Mouse (Mus musculus): ENCODE measurements around the gene Card10. TPM values are rescaled to one million over a fixed set of nuclear protein-coding genes. Genes with fewer than 3 reads are reported as not detected.

Card10 gene
- polyA plus RNA-seq, 1 experiment, result 28.3 TPM

DNA sequence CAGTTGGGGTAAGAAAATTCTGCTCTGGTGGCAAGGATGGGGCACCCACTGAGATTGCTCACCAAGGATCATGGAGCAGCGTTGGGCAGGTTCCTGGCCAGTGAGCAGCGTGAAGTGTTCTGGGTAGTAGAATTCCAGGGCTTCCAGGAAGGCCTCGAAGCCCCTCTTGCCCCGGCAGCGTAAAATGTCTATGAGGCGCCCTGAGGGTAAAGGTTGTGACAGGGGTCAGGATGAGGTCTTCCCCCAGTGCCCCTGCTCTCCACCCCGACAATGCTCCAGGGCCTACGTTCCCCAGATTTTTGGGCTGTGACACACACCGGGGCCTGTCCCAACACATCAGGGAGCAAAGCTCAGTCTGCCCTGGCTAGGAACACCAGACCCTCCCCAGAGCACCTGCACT lies 1.3 kb downstream of the Card10 start:
- peaks cover 5% of the 10 kb centered on the region; the same call in 1 of the 2 replicates for H3K36me3 ChIP-seq (ENCODE audit: control insufficient read depth, insufficient read depth, low read length)
- no peak overlapping the region for H3K27ac ChIP-seq (ENCODE audit: insufficient read depth, low read depth, low read length)
- 54% methylated on average over 9 of the region's 9 CpGs for WGBS
- no peak for TF ChIP-seq POLR2A (IDR thresholded peaks at IDR 0.05; ENCODE audit: low read depth, low read length)
- peak overlapping the region; percentile 86 for H3K4me3 ChIP-seq (ENCODE audit: low read depth, low read length)
- peaks cover 24% of the 10 kb centered on the region for H3K4me1 ChIP-seq (ENCODE audit: control insufficient read depth, insufficient read depth, insufficient read length, low read length)
- H3K27me3 ChIP-seq (ENCODE audit: control insufficient read depth, insufficient read depth, low read length), result no peaks in the 10 kb centered on the region

DNA sequence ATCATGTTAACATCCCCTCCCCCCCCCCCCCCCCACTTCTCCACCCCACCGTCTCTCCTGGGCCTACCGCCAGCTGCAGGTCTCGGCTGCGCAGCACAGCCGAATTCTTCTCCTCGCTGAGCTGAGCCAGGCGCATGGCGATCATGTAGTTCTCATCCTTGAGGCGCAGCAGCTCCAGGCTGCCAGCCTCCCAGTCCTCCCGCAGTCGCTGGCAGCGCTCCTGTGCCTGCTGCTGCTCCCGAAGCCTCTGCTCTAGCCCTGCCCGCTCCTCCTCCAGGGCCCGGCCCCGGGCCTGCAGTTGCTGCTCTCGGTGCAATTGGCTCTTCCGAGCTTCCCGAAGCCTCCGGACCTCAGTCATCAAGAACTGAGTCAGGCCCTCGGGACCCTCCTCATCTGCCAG lies 3.8 kb downstream of the Card10 start:
- 80% methylated on average over 21 of the region's 21 CpGs for WGBS
- no peak overlapping the region for H3K27ac ChIP-seq (ENCODE audit: insufficient read depth, low read depth, low read length)
- peaks cover 7% of the 10 kb centered on the region; the same call in 1 of the 2 replicates for H3K36me3 ChIP-seq (ENCODE audit: control insufficient read depth, insufficient read depth, low read length)
- TF ChIP-seq POLR2A (IDR thresholded peaks at IDR 0.05; ENCODE audit: low read depth, low read length) (no peak), CTCF (IDR thresholded peaks at IDR 0.05; ENCODE audit: extremely low read depth, insufficient read length, insufficient replicate concordance, low read depth, low read length) (no peak)
- peaks cover 19% of the 10 kb centered on the region for H3K4me1 ChIP-seq (ENCODE audit: control insufficient read depth, insufficient read depth, insufficient read length, low read length)
- H3K4me3 ChIP-seq (ENCODE audit: low read depth, low read length), result no peak overlapping the region
- no peaks in the 10 kb centered on the region for H3K27me3 ChIP-seq (ENCODE audit: control insufficient read depth, insufficient read depth, low read length)

DNA sequence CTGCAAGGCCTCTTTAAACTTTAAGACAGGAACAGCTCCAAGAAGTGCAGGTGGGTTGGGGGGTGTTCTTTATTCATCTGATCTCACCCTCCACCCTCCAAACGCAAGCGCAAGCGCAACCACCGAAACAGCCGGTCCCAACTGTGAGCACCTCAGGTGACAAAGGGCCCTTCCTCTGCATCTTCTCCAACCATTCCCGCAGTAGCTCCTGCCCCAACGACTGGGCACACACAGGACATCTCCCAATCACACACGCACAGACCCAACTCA lies 5.8 kb downstream of the Card10 start:
- TF ChIP-seq POLR2A (IDR thresholded peaks at IDR 0.05; ENCODE audit: low read depth, low read length) (no peak), CTCF (IDR thresholded peaks at IDR 0.05; ENCODE audit: extremely low read depth, insufficient read length, insufficient replicate concordance, low read depth, low read length) (no peak)
- 87% methylated on average over 8 of the region's 8 CpGs for WGBS
- Histone ChIP-seq H3K4me1 (ENCODE audit: control insufficient read depth, insufficient read depth, insufficient read length, low read length) (peaks cover 8% of the 10 kb centered on the region), H3K4me3 (ENCODE audit: low read depth, low read length) (no peak overlapping the region), H3K27me3 (ENCODE audit: control insufficient read depth, insufficient read depth, low read length) (no peaks in the 10 kb centered on the region), H3K36me3 (ENCODE audit: control insufficient read depth, insufficient read depth, low read length) (peaks cover 17% of the 10 kb centered on the region), H3K27ac (ENCODE audit: insufficient read depth, low read depth, low read length) (no peak overlapping the region)

DNA sequence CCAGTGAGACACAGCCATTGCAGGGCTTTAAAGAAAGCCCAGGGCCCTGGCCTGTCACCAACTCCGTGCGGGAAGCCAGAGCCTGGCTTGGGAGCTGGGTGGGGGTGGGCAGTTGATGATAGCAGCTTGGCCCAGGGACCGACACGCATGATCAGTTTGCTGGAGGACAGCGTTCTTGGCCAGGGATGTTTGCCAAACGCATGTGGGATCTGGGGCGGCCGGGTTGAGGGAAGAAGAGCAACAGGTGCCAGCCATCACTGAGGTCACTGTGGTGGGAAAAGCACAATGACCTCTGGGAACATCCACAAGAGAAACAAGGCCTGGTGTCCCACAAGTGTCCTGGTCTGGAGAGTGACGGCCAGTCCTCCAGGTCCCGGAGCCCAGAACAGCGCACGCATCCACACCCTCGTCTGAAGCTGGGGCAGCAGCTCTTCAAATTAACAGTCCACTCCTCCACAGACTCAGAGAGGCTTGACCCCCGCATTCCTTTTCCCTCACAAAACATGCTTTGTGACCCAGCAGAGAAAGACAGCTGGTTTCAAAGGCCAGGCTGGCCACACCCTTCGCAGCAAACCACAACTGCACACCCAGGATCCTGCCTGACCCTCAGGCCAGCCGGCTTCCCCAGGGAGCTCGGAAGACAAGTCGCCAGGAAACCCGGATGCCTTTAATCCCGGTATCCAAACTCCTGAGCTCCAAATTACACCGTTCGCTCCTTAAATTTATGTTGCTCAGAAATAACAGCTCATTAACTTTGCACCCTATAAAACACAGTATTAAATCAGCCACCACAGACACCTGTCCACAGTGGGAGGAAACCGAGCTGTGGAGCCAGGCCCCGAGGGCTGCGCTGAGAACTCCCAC lies 6.4 kb downstream of the Card10 start:
- H3K27me3 ChIP-seq (ENCODE audit: control insufficient read depth, insufficient read depth, low read length), result no peaks in the 10 kb centered on the region
- no peak overlapping the region for H3K27ac ChIP-seq (ENCODE audit: insufficient read depth, low read depth, low read length)
- H3K36me3 ChIP-seq (ENCODE audit: control insufficient read depth, insufficient read depth, low read length), result peaks cover 19% of the 10 kb centered on the region
- TF ChIP-seq POLR2A (IDR thresholded peaks at IDR 0.05; ENCODE audit: low read depth, low read length), result no peak
- no peak overlapping the region for H3K4me3 ChIP-seq (ENCODE audit: low read depth, low read length)
- WGBS, result 62% methylated on average over 25 of the region's 25 CpGs
- H3K4me1 ChIP-seq (ENCODE audit: control insufficient read depth, insufficient read depth, insufficient read length, low read length), result peaks cover 4% of the 10 kb centered on the region

DNA sequence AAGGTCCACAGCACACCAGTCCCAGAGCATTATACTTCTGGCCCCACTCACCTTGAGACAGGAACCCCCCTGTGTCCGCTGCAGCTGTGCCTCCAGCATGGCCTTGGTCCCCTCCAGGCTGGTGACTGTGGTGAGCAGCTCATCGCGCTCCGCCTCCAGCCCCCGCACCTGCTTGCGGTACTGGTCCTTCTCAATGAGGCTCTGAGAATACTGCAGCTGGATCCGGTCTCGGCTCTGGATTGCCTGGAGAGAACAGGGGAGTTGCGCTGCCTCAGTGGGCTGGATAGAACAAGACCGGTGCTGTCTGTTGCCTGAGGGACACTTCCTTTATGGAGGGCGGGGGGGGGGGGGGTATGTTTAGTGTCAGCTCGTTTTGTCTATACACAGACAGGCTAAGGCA lies 11.9 kb downstream of the Card10 start:
- TF ChIP-seq POLR2A (IDR thresholded peaks at IDR 0.05; ENCODE audit: low read depth, low read length), result no peak
- TF ChIP-seq CTCF (IDR thresholded peaks at IDR 0.05; ENCODE audit: extremely low read depth, insufficient read length, insufficient replicate concordance, low read depth, low read length), result no peak
- no peak overlapping the region for H3K4me3 ChIP-seq (ENCODE audit: low read depth, low read length)
- no peak overlapping the region for H3K27ac ChIP-seq (ENCODE audit: insufficient read depth, low read depth, low read length)
- 88% methylated on average over 12 of the region's 12 CpGs for WGBS
- no peaks in the 10 kb centered on the region for H3K27me3 ChIP-seq (ENCODE audit: control insufficient read depth, insufficient read depth, low read length)
- peaks cover 30% of the 10 kb centered on the region for H3K36me3 ChIP-seq (ENCODE audit: control insufficient read depth, insufficient read depth, low read length)
- peaks cover 36% of the 10 kb centered on the region for H3K4me1 ChIP-seq (ENCODE audit: control insufficient read depth, insufficient read depth, insufficient read length, low read length)

DNA sequence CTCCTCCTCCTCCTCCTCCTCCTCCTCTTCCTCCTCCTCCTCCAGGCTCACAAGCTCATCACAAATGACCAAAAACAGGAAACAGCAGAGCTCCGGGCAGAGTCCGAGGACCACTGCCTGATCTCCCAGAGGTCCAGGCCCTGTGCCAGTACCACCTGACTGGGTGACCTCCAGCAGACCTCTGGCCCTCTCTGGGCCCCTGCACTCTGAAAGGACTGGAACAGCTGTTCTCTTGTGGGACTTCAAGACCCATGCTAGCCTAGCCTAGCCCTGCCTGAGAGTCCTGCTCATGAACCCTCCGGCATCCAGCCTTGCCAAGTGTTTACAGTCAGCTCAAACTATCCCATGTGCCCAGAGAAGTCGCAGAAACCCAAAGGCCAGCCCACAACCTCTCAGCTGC lies 12.4 kb downstream of the Card10 start:
- TF ChIP-seq CTCF (IDR thresholded peaks at IDR 0.05; ENCODE audit: extremely low read depth, insufficient read length, insufficient replicate concordance, low read depth, low read length) (no peak), POLR2A (IDR thresholded peaks at IDR 0.05; ENCODE audit: low read depth, low read length) (no peak)
- 44% methylated on average over 4 of the region's 4 CpGs for WGBS
- Histone ChIP-seq H3K27ac (ENCODE audit: insufficient read depth, low read depth, low read length) (no peak overlapping the region), H3K4me3 (ENCODE audit: low read depth, low read length) (no peak overlapping the region), H3K27me3 (ENCODE audit: control insufficient read depth, insufficient read depth, low read length) (no peaks in the 10 kb centered on the region), H3K4me1 (ENCODE audit: control insufficient read depth, insufficient read depth, insufficient read length, low read length) (peaks cover 38% of the 10 kb centered on the region), H3K36me3 (ENCODE audit: control insufficient read depth, insufficient read depth, low read length) (peaks cover 30% of the 10 kb centered on the region)

DNA sequence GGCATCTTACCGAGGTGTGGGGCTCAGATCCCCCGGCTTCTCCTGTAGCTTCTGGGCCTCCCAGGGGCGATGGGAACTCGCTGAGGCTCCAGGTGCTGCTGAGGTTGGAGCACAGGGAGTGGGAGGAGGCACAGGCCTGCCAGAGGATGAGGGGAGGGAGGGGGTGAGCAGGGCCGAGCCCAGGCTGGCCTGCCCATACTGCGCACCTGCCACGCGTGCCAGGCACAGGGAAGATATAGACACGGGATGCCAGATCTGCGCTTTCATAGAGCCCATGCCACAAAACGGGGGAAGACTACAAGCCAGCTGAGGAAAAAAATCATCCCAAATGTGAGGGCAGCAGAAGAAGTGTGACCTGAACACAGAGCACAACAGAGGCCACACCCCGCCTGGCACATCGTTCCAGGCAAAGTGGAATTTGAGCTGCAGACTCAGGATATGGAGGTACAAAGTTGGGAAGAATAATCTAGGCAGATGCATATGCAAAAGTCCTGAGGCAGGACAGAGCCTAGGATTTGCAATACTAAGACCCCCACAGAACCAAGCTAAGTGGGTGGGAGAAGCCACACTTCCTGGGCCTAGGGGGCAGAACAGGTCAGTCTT lies 13.0 kb downstream of the Card10 start:
- Histone ChIP-seq H3K4me3 (ENCODE audit: low read depth, low read length) (no peak overlapping the region), H3K4me1 (ENCODE audit: control insufficient read depth, insufficient read depth, insufficient read length, low read length) (peaks cover 38% of the 10 kb centered on the region), H3K36me3 (ENCODE audit: control insufficient read depth, insufficient read depth, low read length) (peaks cover 28% of the 10 kb centered on the region), H3K27me3 (ENCODE audit: control insufficient read depth, insufficient read depth, low read length) (no peaks in the 10 kb centered on the region), H3K27ac (ENCODE audit: insufficient read depth, low read depth, low read length) (no peak overlapping the region)
- TF ChIP-seq CTCF (IDR thresholded peaks at IDR 0.05; ENCODE audit: extremely low read depth, insufficient read length, insufficient replicate concordance, low read depth, low read length) (no peak), POLR2A (IDR thresholded peaks at IDR 0.05; ENCODE audit: low read depth, low read length) (no peak)
- WGBS, result 82% methylated on average over 13 of the region's 13 CpGs

All from small intestine, adult 2 months (tissue).